Mouse (Mus musculus) kidney, postnatal 25 days (tissue): Measurements from ENCODE around the gene Doc2g.
A peak's percentile ranks its signal among the peaks of the same experiment; 100 is the strongest.

ENCODE experiments used
- DNase-seq, 2 experiments: peaks; one replicate each; pipeline ENCODE4 v3.0.0; 2021; ENCODE audit warnings: mixed read lengths in 2 of 2

Doc2g gene

GRCm38 (mm10) chr19:3991562-3991961 lies 11.6 kb upstream of the Doc2g start:
- peak in 1 of 2 experiments; percentile 47 for DNase-seq

DNA sequence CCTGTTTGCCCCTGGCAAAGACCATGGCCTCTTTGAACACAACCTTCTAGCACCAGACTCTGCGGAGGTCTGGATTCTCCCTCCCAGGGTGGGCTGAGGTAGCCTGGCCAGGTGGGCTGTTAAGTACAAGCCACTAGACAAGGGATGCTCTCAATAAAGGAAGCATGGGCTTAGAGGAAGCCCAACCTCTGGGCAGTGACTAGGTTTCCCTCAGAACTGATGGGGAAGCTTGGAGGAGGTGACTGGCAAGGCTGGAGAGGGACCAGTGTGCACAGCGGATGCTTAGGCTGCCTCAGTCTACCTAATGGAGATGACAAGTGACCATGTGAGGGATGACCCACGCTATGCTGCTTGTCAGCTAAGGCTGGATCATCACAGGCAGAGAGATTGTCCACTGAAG lies 11.1 kb upstream of the Doc2g start:
- peak in 1 of 2 experiments; percentile 42 for DNase-seq

DNA sequence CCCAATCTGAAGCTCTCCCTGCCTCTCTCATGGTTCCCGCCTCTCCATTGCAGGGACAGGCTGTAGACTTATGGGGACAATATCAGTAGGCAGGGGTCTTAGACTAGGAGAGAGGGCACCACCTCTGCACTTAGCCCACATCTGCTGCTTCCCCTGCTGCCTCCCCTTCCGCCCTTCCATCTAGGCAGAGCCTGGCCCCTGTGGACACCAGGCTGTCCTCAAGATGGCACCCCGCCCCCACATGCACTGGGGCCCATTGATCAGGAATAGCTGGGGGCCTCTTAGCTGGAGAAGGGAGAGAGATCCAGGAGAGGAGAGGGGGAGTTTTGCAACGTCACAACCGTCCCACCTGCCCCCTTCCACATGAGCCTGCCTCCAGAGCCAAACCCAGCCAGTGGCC lies 10.7 kb upstream of the Doc2g start, which contains the start of gene Tbx10:
Tbx10 (plus strand) TSS at position 337 of the 400 bp plus-strand sequence.
- peak in 1 of 2 experiments; percentile 50 for DNase-seq

DNA sequence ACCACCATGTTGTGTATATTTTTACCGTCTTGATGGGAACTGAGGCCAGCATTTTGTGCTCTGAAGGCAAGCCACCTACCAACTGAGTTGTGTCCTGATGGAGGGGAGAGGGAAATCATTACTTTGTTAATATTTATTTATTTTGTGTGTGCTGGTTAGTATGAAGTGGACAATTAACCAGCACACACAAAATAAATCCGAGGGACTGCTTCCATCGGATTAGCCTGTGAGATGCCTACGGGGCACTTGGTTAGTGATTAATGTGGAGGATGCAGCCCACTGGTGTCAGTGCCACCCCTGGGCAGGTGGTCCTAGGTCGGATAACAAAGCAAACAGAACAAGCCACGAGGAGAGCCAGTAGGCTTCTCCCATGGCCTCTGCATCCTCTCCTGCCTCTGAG lies 8.2 kb upstream of the Doc2g start:
- peak in 1 of 2 experiments; percentile 57 for DNase-seq

DNA sequence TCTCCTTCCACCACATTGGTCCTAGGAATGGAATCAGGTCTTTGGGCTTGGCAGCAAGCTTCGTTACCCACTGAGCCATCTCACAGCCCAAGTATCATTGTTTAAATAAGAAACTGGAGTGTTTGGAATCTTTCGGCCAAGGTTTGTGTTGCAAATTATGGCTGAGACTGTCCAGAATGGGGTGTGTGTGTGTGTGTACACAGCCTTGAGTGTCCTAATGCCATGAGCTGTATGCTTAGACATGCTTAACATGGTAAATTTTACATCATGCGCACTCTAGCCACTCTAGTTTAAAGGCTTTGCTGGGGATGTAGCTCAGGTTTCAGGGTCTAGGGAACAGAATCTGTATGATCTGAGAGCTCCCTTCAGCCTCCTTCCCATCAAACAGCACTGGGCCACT lies 7.6 kb upstream of the Doc2g start:
- DNase-seq = no peak

DNA sequence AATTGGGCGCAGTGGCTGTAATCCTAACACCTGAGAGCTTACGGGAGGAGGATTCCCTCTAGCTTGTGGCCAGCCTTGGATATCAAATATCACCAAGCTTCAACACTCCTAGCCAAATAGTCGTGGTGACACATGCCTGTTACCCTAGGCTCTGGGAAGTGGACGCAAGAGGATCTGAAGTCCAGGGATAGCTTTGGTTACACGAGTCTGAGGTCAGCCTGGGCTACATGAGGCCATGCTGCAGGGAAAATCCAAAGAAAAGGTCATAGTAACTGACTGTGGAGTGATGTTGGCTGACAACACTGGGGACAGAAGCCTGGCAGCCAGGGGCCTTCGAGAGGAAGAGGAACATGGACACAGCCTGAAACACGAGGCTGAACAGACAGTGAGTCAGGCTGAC lies 7.0 kb upstream of the Doc2g start:
- DNase-seq = no peak

- DNase-seq = peak; percentile 47 to 79
Observed at GRCm38 (mm10) chr19:3996747-3997146, 6.4 kb upstream of the Doc2g start.

DNA sequence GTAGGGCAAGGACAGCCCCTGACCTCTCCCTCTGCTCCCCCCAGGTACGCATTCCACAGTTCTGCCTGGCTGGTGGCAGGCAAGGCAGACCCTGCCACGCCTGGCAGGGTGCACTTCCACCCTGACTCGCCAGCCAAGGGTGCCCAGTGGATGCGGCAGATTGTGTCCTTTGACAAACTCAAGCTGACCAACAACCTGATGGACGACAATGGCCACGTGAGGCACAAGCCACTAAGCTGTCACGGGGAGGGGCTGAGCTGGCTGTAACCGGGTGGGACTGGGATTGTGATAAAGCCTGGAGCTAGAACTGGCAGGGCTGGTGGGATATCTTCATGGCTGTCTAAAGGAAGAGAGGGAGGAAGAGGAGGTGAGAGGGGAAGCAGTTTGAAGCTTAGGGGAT lies 5.9 kb upstream of the Doc2g start:
- DNase-seq = peak in 1 of 2 experiments; percentile 65

- DNase-seq = peak in 1 of 2 experiments; percentile 34
Observed at GRCm38 (mm10) chr19:3998335-3998734, 4.8 kb upstream of the Doc2g start.

DNA sequence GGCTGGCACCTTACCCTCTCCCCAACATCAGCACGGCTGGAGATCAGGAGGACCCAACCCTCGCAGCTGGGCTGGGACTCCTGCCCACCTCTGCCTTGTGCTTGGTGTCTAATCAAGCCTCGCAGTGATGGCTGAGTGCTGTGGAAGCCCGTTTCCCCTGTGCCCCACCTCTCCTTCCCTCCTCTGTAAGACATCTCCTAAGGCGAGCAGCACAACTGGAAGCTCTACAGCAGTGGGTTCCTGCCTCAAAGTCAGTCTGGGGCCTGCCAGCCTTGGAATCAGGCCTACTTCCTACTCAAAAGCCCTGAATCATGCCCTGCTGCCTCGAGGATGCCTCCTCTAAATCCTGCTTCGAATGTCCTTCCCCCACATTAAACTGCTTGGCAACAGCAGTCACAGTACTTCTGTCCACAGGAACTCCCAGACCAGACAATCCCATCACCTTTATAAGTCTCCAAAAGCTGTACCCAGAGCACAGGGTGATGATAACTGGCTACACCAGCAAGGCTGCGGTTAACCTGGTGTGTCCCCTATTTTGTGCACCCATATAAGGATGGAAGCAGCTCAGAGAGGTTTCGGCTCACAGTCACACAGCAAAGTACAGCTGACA lies 3.9 kb upstream of the Doc2g start:
- DNase-seq = peak in 1 of 2 experiments; percentile 37

- DNase-seq = peak; percentile 98 to 99
Observed at GRCm38 (mm10) chr19:4000119-4000900, 2.8 kb upstream of the Doc2g start, which contains the start of the genes Nudt8 and Gm49405. TSS of gene Nudt8 (plus strand) at chr19:4000580. TSS of gene Gm49405 (plus strand) at chr19:4000626.

GRCm38 (mm10) chr19:4000949-4001525 lies 2.1 kb upstream of the Doc2g start:
- DNase-seq = peak in 1 of 2 experiments; percentile 56

GRCm38 (mm10) chr19:4001752-4002151 lies 1.4 kb upstream of the Doc2g start:
- peak in 1 of 2 experiments; percentile 34 for DNase-seq

GRCm38 (mm10) chr19:4003641-4004040 lies 528 bp downstream of the Doc2g start:
- no peak for DNase-seq

GRCm38 (mm10) chr19:4004331-4004730 lies 1.2 kb downstream of the Doc2g start:
- peak in 1 of 2 experiments; percentile 37 for DNase-seq

GRCm38 (mm10) chr19:4005091-4005490 lies 2.0 kb downstream of the Doc2g start:
- no peak for DNase-seq

GRCm38 (mm10) chr19:4005971-4006370 lies 2.9 kb downstream of the Doc2g start:
- DNase-seq = no peak

GRCm38 (mm10) chr19:4011086-4011485 lies 8.0 kb downstream of the Doc2g start:
- DNase-seq = no peak

DNA sequence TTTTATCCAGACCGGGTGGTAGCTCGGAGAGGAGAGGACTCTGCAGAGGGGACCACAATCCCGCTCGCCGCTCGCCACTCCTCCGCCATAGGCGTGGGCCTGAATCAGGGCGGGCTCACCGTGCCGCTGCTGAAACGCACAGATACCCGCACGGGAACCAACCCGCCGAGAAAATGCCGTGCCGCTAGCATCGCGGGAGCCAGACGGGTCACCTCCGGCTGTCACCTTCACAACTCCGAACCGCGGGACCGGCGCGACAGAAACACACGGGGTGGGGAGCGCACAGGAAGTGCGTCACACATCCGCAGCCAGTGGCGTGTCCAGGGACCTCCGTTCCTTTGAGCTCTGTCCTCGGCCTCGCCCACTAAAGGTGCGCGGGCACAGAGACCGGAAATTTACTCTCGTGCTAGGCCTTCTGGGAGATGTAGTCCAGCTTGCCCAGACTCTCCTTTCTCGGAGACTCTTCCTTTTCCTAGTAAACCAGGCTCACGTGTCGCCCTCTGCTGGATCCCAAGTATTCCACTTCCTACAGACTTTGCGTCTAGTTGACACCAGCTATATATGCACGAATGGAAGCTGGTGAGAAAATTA lies 9.4 kb downstream of the Doc2g start, which contains the start of gene Ndufv1:
Ndufv1 (minus strand) TSS at position 375 of the 591 bp plus-strand sequence.
- peak; percentile 99 for DNase-seq

DNA sequence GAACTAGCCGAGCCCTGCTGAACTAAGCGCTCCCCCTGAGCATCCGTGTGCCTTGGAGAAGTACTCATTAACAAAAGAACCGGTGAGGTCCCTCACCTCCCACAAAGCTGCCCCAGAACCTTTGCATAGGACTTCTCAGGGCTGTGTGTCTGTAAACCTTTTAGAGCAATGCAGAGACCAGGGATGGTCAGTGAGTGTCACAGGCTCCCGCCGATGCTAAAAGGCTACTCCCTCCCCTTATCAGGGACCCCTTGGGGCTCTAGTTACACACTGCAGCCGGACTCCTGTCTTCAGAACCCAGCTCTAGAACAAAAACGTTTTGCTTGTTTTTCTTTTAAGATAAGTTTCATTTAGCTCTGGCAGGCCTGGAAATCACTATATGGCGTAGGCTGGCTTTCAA lies 10.0 kb downstream of the Doc2g start:
- no peak for DNase-seq

- DNase-seq = no peak
Observed at GRCm38 (mm10) chr19:4014802-4015201, 11.7 kb downstream of the Doc2g start.

DNA sequence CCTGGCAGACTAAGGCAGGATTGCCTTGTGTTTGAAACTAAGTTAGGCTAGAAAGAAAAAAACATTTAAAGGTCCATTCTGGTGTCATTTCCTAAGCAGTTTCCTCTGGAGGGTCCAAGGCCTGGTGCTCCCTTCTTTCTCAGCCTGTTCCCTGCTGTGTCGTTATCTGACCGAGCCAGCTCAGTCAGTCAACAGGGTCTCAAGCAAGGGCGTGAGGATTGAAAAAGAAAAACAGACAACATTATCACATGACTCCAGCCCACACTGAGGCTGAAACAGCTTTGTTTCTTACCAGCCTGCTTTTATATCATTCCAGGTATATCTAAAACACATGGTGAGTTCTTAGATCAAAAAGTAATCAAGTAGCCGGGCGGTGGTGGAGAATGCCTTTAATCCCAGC lies 12.5 kb downstream of the Doc2g start:
- DNase-seq = no peak

GRCm38 (mm10) chr19:4017921-4018587 lies 14.9 kb downstream of the Doc2g start:
- no peak for DNase-seq
